Mouse (Mus musculus) small intestine, adult 2 months (tissue): ENCODE measurements around the gene Ppfia3. TPM values are rescaled to one million over a fixed set of nuclear protein-coding genes. Genes with fewer than 3 reads are reported as not detected.

Experiments
- H3K27ac ChIP-seq: fragments of 200-500 bp; 2 replicates; pipeline ENCODE4 v1.5.1; 2012; ENCODE audit warnings: low read depth, low read length, control low read depth, inconsistent platforms; ENCODE audit not compliant: insufficient read depth
- H3K27me3 ChIP-seq: fragments of 200-500 bp; 2 replicates; pipeline ENCODE4 v1.6.1; 2012; ENCODE audit warnings: mild to moderate bottlenecking, moderate library complexity, low read length, inconsistent platforms; ENCODE audit not compliant: control insufficient read depth, insufficient read depth
- H3K36me3 ChIP-seq: fragments of 200-500 bp; 2 replicates; pipeline ENCODE4 v1.6.1; 2012; ENCODE audit warnings: mild to moderate bottlenecking, low read length, control low read depth, inconsistent platforms; ENCODE audit not compliant: control insufficient read depth, insufficient read depth
- H3K4me1 ChIP-seq: fragments of 200-500 bp; 2 replicates; pipeline ENCODE4 v1.6.1; 2012; ENCODE audit warnings: low read length, inconsistent platforms, mixed read lengths; ENCODE audit not compliant: control insufficient read depth, insufficient read depth, insufficient read length
- H3K4me3 ChIP-seq: fragments of 200-500 bp; 2 replicates; pipeline ENCODE4 v1.5.1; 2012; ENCODE audit warnings: low read depth, mild to moderate bottlenecking, control low read depth, inconsistent platforms, low read length, moderate library complexity
- CTCF ChIP-seq: fragments of 200-500 bp; IDR thresholded peaks from 2 replicates; pipeline ENCODE4 v1.5.1; 2012; ENCODE audit warnings: low read depth, mild to moderate bottlenecking, control low read depth, inconsistent platforms, low read length, moderate library complexity, mixed read lengths; ENCODE audit not compliant: insufficient replicate concordance, insufficient read length; ENCODE audit errors: extremely low read depth
- POLR2A ChIP-seq: fragments of 200-500 bp; IDR thresholded peaks from 2 replicates; pipeline ENCODE4 v1.6.1; 2012; ENCODE audit warnings: low read depth, mild to moderate bottlenecking, control low read depth, inconsistent platforms, low read length, moderate library complexity
- WGBS: fragments of 180-500 bp; shearing (Covaris S2); methylation state at CpG from one replicate; pipeline ENCODE4 v1.1.7; 2018; 5-methylcytosine and 5-hydroxymethylcytosine counted together
- polyA plus RNA-seq: library from polyadenylated mRNA; depleted of rRNA; stranded (reverse); fragments of >200 nt; gene quantifications from 2 replicates; pipeline ENCODE4 v1.2.3, GENCODE M21; 2012; rRNA removed

Gene Ppfia3
- polyA plus RNA-seq: 15.4 and 63.9 TPM in 2 replicates

DNA sequence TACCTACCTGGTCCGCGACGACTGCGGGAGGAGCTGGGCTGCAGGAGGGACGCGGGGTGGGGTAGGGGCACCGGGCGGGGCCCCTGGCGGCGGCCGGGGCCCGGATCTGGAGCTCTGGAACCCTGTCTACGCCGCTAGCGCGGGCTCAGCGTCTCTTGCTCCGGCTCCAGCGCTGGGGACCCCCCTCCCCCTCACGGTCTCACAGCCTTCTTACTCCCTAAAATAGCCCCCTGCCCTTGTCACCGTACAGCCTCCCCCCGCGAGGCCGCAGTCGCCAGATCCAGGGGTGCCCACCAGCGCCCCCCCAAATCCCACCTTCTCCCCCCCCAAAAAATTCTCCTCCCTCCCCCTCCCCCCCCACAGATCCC lies at the start of gene Ppfia3:
Gene Ppfia3 (minus strand): TSS at position 368 of the 368 bp plus-strand sequence.
- no peaks in the 10 kb centered on the region for H3K36me3 ChIP-seq
- peaks cover 36% of the 10 kb centered on the region for H3K27me3 ChIP-seq
- peaks cover 28% of the 10 kb centered on the region for H3K4me1 ChIP-seq
- H3K27ac ChIP-seq: peak within 1 kb of the TSS; percentile 11; the same call in 1 of the 2 replicates
- H3K4me3 ChIP-seq: peak within 1 kb of the TSS; percentile 72
- WGBS: 1% methylated on average over 25 of the region's 26 CpGs
- TF ChIP-seq POLR2A: no peak
- TF ChIP-seq CTCF: no peak

DNA sequence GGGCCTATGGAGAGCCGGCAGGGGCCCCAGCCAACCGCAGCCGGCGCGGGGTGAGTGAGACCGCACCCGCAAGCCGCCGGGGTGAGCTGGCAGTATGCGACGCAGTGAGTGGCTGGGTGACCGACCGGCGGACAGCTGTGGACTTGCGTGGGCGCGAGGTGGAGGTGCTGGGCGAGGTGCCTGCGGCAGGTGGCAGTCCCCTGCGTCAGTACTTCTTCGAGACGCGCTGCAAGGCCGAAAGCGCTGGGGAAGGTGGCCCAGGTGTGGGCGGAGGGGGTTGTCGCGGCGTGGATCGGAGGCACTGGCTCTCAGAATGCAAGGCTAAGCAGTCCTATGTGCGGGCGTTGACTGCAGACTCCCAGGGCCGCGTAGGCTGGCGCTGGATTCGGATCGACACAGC lies 48.8 kb upstream of the Ppfia3 start:
- Histone ChIP-seq H3K4me3 (no peak overlapping the region), H3K27me3 (peaks cover 66% of the 10 kb centered on the region)
- 19% methylated on average over 37 of the region's 37 CpGs for WGBS

DNA sequence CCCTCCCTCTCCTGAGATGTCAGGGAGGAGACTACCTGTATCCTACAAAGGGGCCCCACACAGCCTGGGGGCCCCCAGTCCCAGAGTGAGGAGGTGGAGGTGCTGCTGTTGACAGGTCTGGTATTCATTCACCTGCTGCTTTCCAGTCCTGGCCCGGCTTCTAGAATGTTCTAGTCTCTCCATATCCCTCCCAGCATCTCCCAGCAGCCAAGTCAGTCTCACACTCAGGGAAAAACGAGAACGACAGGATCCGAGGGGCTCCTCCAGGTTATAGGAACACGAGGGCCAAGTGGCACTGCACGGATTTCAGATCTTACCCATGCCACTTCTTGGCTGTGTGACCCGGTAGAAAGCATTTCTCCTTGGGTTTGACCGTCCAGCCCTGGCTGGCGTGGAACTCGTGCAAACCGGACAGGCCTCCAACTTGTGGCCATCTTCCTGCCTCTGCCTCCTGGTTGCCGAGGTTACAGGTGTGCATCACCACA lies 48.0 kb upstream of the Ppfia3 start:
- no peaks in the 10 kb centered on the region for H3K36me3 ChIP-seq
- H3K4me1 ChIP-seq: peaks cover 6% of the 10 kb centered on the region
- whole genome bisulfite sequencing: 46% methylated on average over 12 of the region's 12 CpGs
- H3K4me3 ChIP-seq: no peak overlapping the region
- peaks cover 62% of the 10 kb centered on the region for H3K27me3 ChIP-seq
- no peak for TF ChIP-seq CTCF
- TF ChIP-seq POLR2A: no peak
- no peak overlapping the region for H3K27ac ChIP-seq

More for the DNA sequence above, 48.8 kb upstream of the Ppfia3 start:
- Histone ChIP-seq H3K36me3 (peaks cover 1% of the 10 kb centered on the region; the same call in 1 of the 2 replicates), H3K4me1 (peaks cover 9% of the 10 kb centered on the region), H3K27ac (no peak overlapping the region)
- TF ChIP-seq POLR2A (no peak), CTCF (no peak)

DNA sequence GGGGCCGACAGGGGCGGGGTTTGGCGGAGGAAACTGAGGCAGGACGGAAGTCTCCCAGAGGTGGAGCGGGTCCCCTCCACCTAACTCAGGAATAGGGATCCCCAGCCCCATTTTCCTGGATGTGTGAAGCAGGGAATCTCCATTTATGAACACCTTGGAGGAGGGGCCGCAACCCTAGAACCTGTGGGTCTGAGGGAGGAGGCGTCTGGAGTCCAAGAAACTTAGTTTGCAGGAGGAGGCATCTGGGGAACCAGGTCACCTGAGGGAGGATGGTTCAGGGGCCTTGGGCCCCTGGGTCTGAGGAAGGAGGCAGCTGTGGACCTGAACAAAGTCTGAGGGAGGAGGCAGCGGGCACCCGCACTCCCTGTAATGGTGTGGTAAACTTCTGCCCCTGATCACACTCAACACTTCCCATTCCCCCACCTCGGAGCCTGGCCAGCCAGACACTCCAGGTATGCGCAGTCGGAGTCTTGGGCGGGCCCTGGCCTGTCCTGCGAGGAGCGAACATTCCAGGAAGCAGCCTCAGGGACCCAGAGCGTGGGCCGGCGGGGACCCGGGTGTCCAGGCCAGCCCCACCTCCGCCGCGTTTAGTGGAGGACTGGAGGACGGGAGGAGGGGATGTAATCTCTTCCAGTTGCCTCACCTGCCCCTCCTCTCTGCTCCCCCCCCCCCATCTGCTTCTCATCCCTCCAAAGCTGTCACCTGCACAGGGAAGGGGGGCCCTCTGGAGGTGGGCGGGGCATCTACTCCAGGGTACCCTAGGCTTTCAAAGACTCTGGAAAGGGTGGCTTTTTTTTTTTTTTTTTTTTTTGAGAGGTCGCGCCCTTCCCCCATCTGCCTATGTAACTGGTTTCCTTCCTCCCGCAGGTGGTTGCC lies 47.3 kb upstream of the Ppfia3 start:
- H3K4me3 ChIP-seq: peak overlapping the region; percentile 55
- H3K27me3 ChIP-seq: peaks cover 56% of the 10 kb centered on the region

DNA sequence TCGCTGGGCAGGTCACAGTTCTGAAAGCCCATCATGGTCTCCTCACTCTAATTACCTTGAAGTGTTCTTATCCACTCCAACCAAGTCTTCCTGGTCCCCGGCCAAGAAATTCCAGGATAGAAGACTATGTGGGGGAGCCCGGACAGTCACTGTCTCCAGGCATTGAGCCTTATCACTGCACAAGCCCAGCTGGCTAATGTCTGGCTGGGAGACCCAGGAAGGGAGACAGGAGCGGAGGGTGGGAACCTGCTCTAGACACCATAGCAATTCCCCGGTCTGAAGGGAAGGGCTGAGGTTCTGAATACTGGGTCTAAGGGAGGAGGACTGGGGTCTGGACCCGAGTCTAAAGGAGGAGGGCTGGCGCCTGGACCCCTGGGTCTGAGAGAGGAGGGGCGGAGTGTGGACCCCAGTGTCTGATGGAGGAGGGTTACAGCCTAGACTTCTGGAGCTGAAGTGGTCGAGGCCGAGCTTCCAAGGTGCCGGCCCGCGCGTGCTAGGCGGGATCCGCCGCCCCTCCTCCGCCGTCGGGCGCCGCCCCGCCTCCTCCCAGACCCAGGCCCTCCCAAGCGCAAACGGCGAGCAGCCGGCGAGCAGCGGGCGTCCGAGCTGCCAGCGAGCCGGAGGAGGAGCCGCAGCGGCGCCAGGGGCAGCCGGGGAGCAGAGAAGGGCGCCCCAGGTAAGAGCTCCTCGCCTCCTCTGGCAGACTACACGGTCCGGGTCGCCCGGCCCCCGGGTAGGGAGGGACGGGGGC lies 46.5 kb upstream of the Ppfia3 start, which contains the start of gene Ntf5:
Gene Ntf5 (plus strand): TSS at position 583 of the 751 bp plus-strand sequence.
- Histone ChIP-seq H3K27ac (no peak within 1 kb of the TSS), H3K27me3 (peaks cover 62% of the 10 kb centered on the region)
- TF ChIP-seq CTCF: no peak
- no peak for TF ChIP-seq POLR2A

More for the DNA sequence above, 47.3 kb upstream of the Ppfia3 start:
- Histone ChIP-seq H3K4me1 (peaks cover 6% of the 10 kb centered on the region), H3K36me3 (no peaks in the 10 kb centered on the region), H3K27ac (no peak overlapping the region)
- TF ChIP-seq POLR2A (no peak), CTCF (no peak)
- WGBS: 3% methylated on average over 27 of the region's 27 CpGs

DNA sequence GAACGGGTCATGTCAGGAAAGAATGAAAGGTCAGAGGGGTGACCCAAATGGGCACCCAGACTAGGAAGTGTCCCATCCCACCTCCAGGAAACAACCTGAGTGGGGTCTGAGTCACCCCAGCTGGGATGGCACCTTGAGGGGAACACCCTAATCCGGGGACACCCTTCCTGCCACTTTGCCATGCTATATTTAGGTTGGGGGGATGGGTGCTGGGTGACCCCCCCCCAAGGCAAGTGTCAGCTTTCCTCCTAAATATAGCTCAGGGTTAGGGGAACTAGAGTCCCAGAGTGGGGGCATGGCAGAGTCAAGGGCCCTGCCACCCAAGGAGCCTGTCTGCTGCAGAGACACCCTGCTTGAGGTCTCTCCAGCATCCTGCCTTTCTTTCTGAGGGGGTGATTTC lies 45.6 kb upstream of the Ppfia3 start:
- 63% methylated on average over 2 of the region's 2 CpGs for WGBS
- peaks cover 60% of the 10 kb centered on the region for H3K27me3 ChIP-seq

More for the DNA sequence above, 46.5 kb upstream of the Ppfia3 start, which contains the start of gene Ntf5:
- WGBS: 3% methylated on average over 45 of the region's 45 CpGs
- Histone ChIP-seq H3K4me1 (peaks cover 6% of the 10 kb centered on the region), H3K4me3 (peak within 1 kb of the TSS; percentile 55), H3K36me3 (no peaks in the 10 kb centered on the region)

More for the DNA sequence above, 45.6 kb upstream of the Ppfia3 start:
- no peak overlapping the region for H3K4me3 ChIP-seq
- TF ChIP-seq POLR2A (no peak), CTCF (no peak)
- no peak overlapping the region for H3K27ac ChIP-seq
- no peaks in the 10 kb centered on the region for H3K36me3 ChIP-seq
- H3K4me1 ChIP-seq: peaks cover 6% of the 10 kb centered on the region
